Mouse (Mus musculus) ES-E14 (cell line): ENCODE data around the gene Usp49. TPM values are rescaled to one million over a fixed set of nuclear protein-coding genes. Genes with fewer than 3 reads are reported as not detected.

ENCODE experiments used
- DNase-seq: peaks from one replicate; pipeline ENCODE4 v3.0.0-alpha.2; 2013; ENCODE audit warnings: low read depth, low spot score
- H3K27ac ChIP-seq: 2 replicates; pipeline ENCODE4 v1.5.1; 2012; ENCODE audit warnings: low read depth, mild to moderate bottlenecking, low read length, moderate library complexity, mixed read lengths; ENCODE audit not compliant: poor library complexity, insufficient read depth, severe bottlenecking
- H3K36me3 ChIP-seq: 2 replicates; pipeline ENCODE4 v1.6.1; 2012; ENCODE audit warnings: mild to moderate bottlenecking, low read length, moderate library complexity, mixed read lengths; ENCODE audit not compliant: control insufficient read depth, poor library complexity, insufficient read depth, severe bottlenecking
- H3K4me1 ChIP-seq, 2 experiments: fragments of 150-350 bp in 1 of 2; sonication (generic) in 1 of 2; 2 replicates each; pipeline ENCODE4 v1.6.1; 2012; ENCODE audit warnings: low read length in 2 of 2, mild to moderate bottlenecking in 1 of 2, mixed read lengths in 1 of 2; ENCODE audit not compliant: control insufficient read depth in 2 of 2, insufficient read depth in 2 of 2, poor library complexity in 1 of 2
- H3K4me3 ChIP-seq, 2 experiments: fragments of 150-350 bp in 1 of 2; sonication (generic) in 1 of 2; 2 replicates each; pipeline ENCODE4 v1.5.1; 2012; ENCODE audit warnings: low read length in 2 of 2, low read depth in 1 of 2, mild to moderate bottlenecking in 1 of 2, mixed read lengths in 1 of 2; ENCODE audit not compliant: insufficient read depth in 1 of 2, poor library complexity in 1 of 2, severe bottlenecking in 1 of 2
- H3K9ac ChIP-seq: 2 replicates; pipeline ENCODE4 v1.6.1; 2012; ENCODE audit warnings: low read depth, mild to moderate bottlenecking, low read length, mixed read lengths; ENCODE audit not compliant: poor library complexity, insufficient read depth, severe bottlenecking
- H3K9me3 ChIP-seq: fragments of 150-350 bp; sonication (generic); 2 replicates; pipeline ENCODE4 v1.6.1; 2012; ENCODE audit warnings: low read depth, mild to moderate bottlenecking, low read length; ENCODE audit not compliant: control insufficient read depth, insufficient read depth
- CHD2 ChIP-seq: IDR thresholded peaks from 2 replicates; pipeline ENCODE4 v1.6.1; 2014; ENCODE audit warnings: mild to moderate bottlenecking, low read depth, low read length, inconsistent platforms
- HCFC1 ChIP-seq: IDR thresholded peaks from 2 replicates; pipeline ENCODE4 v1.6.1; 2012; ENCODE audit warnings: low read length, inconsistent platforms, borderline replicate concordance; ENCODE audit not compliant: insufficient read depth
- MAFK ChIP-seq: IDR thresholded peaks from 2 replicates; pipeline ENCODE4 v1.6.1; 2014; ENCODE audit warnings: mild to moderate bottlenecking, low read depth, low read length, inconsistent platforms; ENCODE audit not compliant: insufficient read depth
- ZC3H11A ChIP-seq: IDR thresholded peaks from 2 replicates; pipeline ENCODE4 v1.6.1; 2012; ENCODE audit warnings: low read depth, mild to moderate bottlenecking, inconsistent platforms, low read length, borderline replicate concordance
- ZNF384 ChIP-seq: IDR thresholded peaks from 2 replicates; pipeline ENCODE4 v1.6.1; 2012; ENCODE audit warnings: low read depth, low read length, inconsistent platforms
- in situ Hi-C, 2 experiments: fragments of 600-800 bp; cut with MboI; formaldehyde crosslinking; loops; one replicate each; pipeline ENCODE4 v1.15.1; 2025; ENCODE audit warnings: low sequenced_read_pairs in 2 of 2, inconsistent platforms in 1 of 2; ENCODE audit not compliant: unreplicated experiment in 2 of 2
- total RNA-seq: library from RNA; depleted of rRNA; stranded (reverse); fragments of 300-350 nt; gene quantifications from 2 replicates; pipeline ENCODE4 v1.2.3, GENCODE M21; 2012

Usp49 gene
- total RNA-seq, 1 experiment = 10.0 TPM

GRCm38 (mm10) chr17:47606220-47606619, 24.3 kb upstream of the Usp49 start:
- in situ Hi-C loops = no loop called here
- DNase-seq = no peak

GRCm38 (mm10) chr17:47609182-47609581, 21.3 kb upstream of the Usp49 start:
- in situ Hi-C loops = no loop called here
- Histone ChIP-seq H3K36me3 (peaks cover 35% of the 10 kb centered on the region), H3K4me3 (no peak overlapping the region), H3K27ac (no peak overlapping the region), H3K9ac (no peak overlapping the region), H3K9me3 (no peaks in the 10 kb centered on the region), H3K4me1 (peaks cover 2 to 6% of the 10 kb centered on the region in 2 experiments; a peak in 1 of 4 replicates)
- no peak for TF ChIP-seq ZNF384
- TF ChIP-seq CHD2 = no peak
- TF ChIP-seq MAFK = no peak
- no peak for TF ChIP-seq HCFC1
- TF ChIP-seq ZC3H11A = no peak
- DNase-seq = no peak

More at GRCm38 (mm10) chr17:47606220-47606619, 24.3 kb upstream of the Usp49 start:
- Histone ChIP-seq H3K4me1 (peaks cover 2 to 9% of the 10 kb centered on the region in 2 experiments; a peak in 3 of 4 replicates), H3K4me3 (no peak overlapping the region), H3K9ac (no peak overlapping the region), H3K9me3 (no peaks in the 10 kb centered on the region), H3K27ac (no peak overlapping the region), H3K36me3 (peaks cover 52% of the 10 kb centered on the region)
- TF ChIP-seq MAFK (no peak), ZNF384 (no peak), HCFC1 (no peak), CHD2 (no peak), ZC3H11A (no peak)

DNA sequence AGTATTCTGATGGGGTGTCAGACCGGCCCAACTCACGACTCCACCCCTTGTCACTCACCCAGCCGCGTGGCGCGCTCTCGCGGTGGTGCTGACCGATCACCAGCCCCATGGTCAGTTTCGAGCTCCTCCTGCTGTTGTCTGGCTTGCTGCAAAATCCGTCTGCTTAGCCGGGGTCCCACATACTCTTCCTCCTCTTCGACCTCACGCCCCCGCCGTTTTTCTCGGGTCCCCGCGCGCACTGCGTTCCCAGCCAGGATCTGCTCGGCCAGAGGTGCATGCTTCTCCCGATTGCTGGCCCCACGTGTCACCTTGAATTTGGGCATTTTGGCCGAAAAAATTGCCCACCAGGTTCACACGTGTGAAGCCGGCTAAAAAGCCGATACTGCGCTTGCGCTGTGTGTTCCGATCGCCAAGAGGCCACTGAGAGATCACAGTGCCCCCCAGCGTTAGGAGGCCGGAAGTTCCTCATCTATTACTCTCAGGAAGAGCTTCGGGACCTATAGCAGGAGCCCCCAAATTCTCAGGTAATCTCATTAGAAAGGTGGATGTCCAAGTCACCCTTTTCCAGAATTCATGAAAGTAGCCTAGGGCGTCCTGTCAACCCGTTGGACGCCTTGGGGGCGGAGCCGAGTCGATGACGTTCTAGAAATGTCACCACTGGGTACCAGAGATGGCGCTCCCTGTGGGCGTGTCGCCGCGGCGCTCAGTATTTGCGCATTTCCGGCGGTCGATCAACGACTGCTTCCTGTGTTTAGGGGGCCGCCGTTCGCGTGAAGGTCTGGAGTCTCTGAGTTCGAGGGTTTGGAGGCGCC, 19.4 kb upstream of the Usp49 start, which contains the start of the genes Bysl, Med20 and Gm20517:
Gene Bysl, minus strand, starts transcription at position 644 of the 812 bp plus-strand sequence.
Gene Med20, plus strand, starts transcription at position 734 of the 812 bp plus-strand sequence.
Gene Gm20517, plus strand, starts transcription at position 741 of the 812 bp plus-strand sequence.
- DNase-seq = peak; percentile 95
- Histone ChIP-seq H3K4me1 (peaks cover 2 to 6% of the 10 kb centered on the region in 2 experiments; a peak in 1 of 4 replicates), H3K36me3 (peaks cover 22% of the 10 kb centered on the region), H3K9ac (peak within 1 kb of the TSS; percentile 98), H3K27ac (peak within 1 kb of the TSS; percentile 75), H3K4me3 (peak within 1 kb of the TSS; percentile 85 to 94), H3K9me3 (no peaks in the 10 kb centered on the region)
- in situ Hi-C loops = no loop called here
- peak; percentile 82 for TF ChIP-seq HCFC1
- TF ChIP-seq ZC3H11A = no peak

- H3K27ac ChIP-seq = 0 out of 2 replicates have a peak overlapping the region, but pooled peaks have one; percentile 11
- H3K9me3 ChIP-seq = no peaks in the 10 kb centered on the region
- in situ Hi-C loops = no loop called here
- TF ChIP-seq MAFK (no peak), CHD2 (no peak), HCFC1 (no peak), ZC3H11A (no peak), ZNF384 (no peak)
- H3K4me1 ChIP-seq = peaks cover 2 to 6% of the 10 kb centered on the region in 2 experiments; a peak in 1 of 4 replicates
- H3K36me3 ChIP-seq = peaks cover 20% of the 10 kb centered on the region
- peak overlapping the region; percentile 85 to 94 for H3K4me3 ChIP-seq
- peak overlapping the region; percentile 88 for H3K9ac ChIP-seq
- no peak for DNase-seq
These were observed 18.9 kb upstream of the Usp49 start for GRCm38 (mm10) chr17:47611661-47611982.
